Mouse (Mus musculus) skeletal muscle tissue, adult 2 months (tissue): ENCODE data around the gene Tgds.
A peak's percentile ranks its signal among the peaks of the same experiment; 100 is the strongest.
"Not testable (repeated sequence)": the region's sequence is repeated elsewhere in the genome, so short reads cannot be mapped to it uniquely, and the experiment has no call there.

Experiments used
- DNase-seq: peaks from one replicate; pipeline ENCODE4 v3.0.0-alpha.2; 2012; ENCODE audit warnings: low read depth, low spot score

The Tgds gene

GRCm38 (mm10) chr14:118132642-118132977 is at the start of gene Tgds:
Gene Tgds (minus strand): TSS chr14:118132755.
- peak; percentile 99 for DNase-seq

GRCm38 (mm10) chr14:118180711-118181177 is 48.2 kb upstream of the Tgds start:
- DNase-seq = peak; percentile 21

GRCm38 (mm10) chr14:118180117-118180557 is 47.6 kb upstream of the Tgds start:
- peak; percentile 10 for DNase-seq

- no peak for DNase-seq
Measured at GRCm38 (mm10) chr14:118179701-118180100, 47.1 kb upstream of the Tgds start.

- no peak for DNase-seq
Measured at GRCm38 (mm10) chr14:118179251-118179650, 46.7 kb upstream of the Tgds start.

GRCm38 (mm10) chr14:118175694-118176085 is 43.1 kb upstream of the Tgds start:
- no peak for DNase-seq

- no peak for DNase-seq
Measured at GRCm38 (mm10) chr14:118175071-118175693, 42.6 kb upstream of the Tgds start.

- DNase-seq = no peak
Measured at GRCm38 (mm10) chr14:118173590-118174203, 41.1 kb upstream of the Tgds start.

GRCm38 (mm10) chr14:118168776-118169175 is 36.2 kb upstream of the Tgds start:
- DNase-seq = no peak

- DNase-seq = peak; percentile 53
Measured at GRCm38 (mm10) chr14:118162640-118163039, 30.1 kb upstream of the Tgds start.

GRCm38 (mm10) chr14:118161751-118162150 is 29.2 kb upstream of the Tgds start:
- no peak for DNase-seq

- DNase-seq = no peak
Measured at GRCm38 (mm10) chr14:118157146-118157545, 24.6 kb upstream of the Tgds start.

GRCm38 (mm10) chr14:118156740-118157139 is 24.2 kb upstream of the Tgds start:
- DNase-seq = no peak

GRCm38 (mm10) chr14:118156056-118156455 is 23.5 kb upstream of the Tgds start:
- not testable (repeated sequence) for DNase-seq

GRCm38 (mm10) chr14:118152294-118152651 is 19.7 kb upstream of the Tgds start:
- no peak for DNase-seq

- DNase-seq = peak; percentile 72
Measured at GRCm38 (mm10) chr14:118151651-118152293, 19.2 kb upstream of the Tgds start.

GRCm38 (mm10) chr14:118150656-118151551 is 18.3 kb upstream of the Tgds start:
- peak; percentile 29 for DNase-seq

GRCm38 (mm10) chr14:118148554-118148953 is 16.0 kb upstream of the Tgds start:
- no peak for DNase-seq

- no peak for DNase-seq
Measured at GRCm38 (mm10) chr14:118148046-118148445, 15.5 kb upstream of the Tgds start.

- DNase-seq = no peak
Measured at GRCm38 (mm10) chr14:118142283-118142682, 9.7 kb upstream of the Tgds start.

GRCm38 (mm10) chr14:118137487-118137886 is 4.9 kb upstream of the Tgds start:
- DNase-seq = no peak
